Mouse (Mus musculus) limb, embryonic 11.5 days (tissue): Measurements from ENCODE around the gene Gria1. TPM values are rescaled to one million over a fixed set of nuclear protein-coding genes. Genes with fewer than 3 reads are reported as not detected.

Source experiments
- ATAC-seq: fragments of 200-750 bp; cut with Nextera tagmentation; 2 replicates; pipeline ENCODE4 v1.8.0; 2017; ENCODE audit warnings: low read depth; ENCODE audit not compliant: insufficient number of reproducible peaks, low FRiP score, low TSS enrichment
- DNase-seq: peaks from one replicate; pipeline ENCODE4 v3.0.0-alpha.2; 2015; ENCODE audit warnings: low spot score
- H3K27ac ChIP-seq: fragments of 300-500 bp; sonication (generic); replicated peaks from 2 replicates; pipeline ENCODE4 v1.5.1; 2014; ENCODE audit warnings: low read depth, mild to moderate bottlenecking, low read length
- H3K27me3 ChIP-seq: fragments of 300-500 bp; sonication (generic); 2 replicates; pipeline ENCODE4 v1.6.1; 2014; ENCODE audit warnings: mild to moderate bottlenecking, low read length, mixed read lengths; ENCODE audit not compliant: control insufficient read depth, insufficient read depth
- H3K36me3 ChIP-seq: fragments of 300-500 bp; sonication (generic); 2 replicates; pipeline ENCODE4 v1.6.1; 2014; ENCODE audit warnings: mild to moderate bottlenecking, low read length, moderate library complexity, mixed read lengths; ENCODE audit not compliant: control insufficient read depth, insufficient read depth
- H3K4me1 ChIP-seq: fragments of 300-500 bp; sonication (generic); 2 replicates; pipeline ENCODE4 v1.6.1; 2014; ENCODE audit warnings: low read length, mixed read lengths; ENCODE audit not compliant: control insufficient read depth, insufficient read depth
- H3K4me2 ChIP-seq: fragments of 300-500 bp; sonication (generic); 2 replicates; pipeline ENCODE4 v1.6.1; 2014; ENCODE audit warnings: low read depth, mild to moderate bottlenecking, moderate library complexity; ENCODE audit not compliant: severe bottlenecking
- H3K4me3 ChIP-seq: fragments of 300-500 bp; sonication (generic); 2 replicates; pipeline ENCODE4 v1.5.1; 2014; ENCODE audit warnings: low read depth, low read length
- H3K9ac ChIP-seq: fragments of 300-500 bp; sonication (generic); 2 replicates; pipeline ENCODE4 v1.6.1; 2014; ENCODE audit warnings: mild to moderate bottlenecking, low read length
- H3K9me3 ChIP-seq: fragments of 300-500 bp; sonication (generic); 2 replicates; pipeline ENCODE4 v1.6.1; 2016; ENCODE audit warnings: low read length; ENCODE audit not compliant: control insufficient read depth
- WGBS: fragments of 180-500 bp; shearing (Covaris S2); extraction: QIAGEN DNeasy Blood & Tissue Kit; methylation state at CpG from one replicate; pipeline ENCODE4 v1.1.7; 2014; 5-methylcytosine and 5-hydroxymethylcytosine counted together
- polyA plus RNA-seq: library from polyadenylated mRNA; unstranded; fragments of >200 nt; fragmentation: Nextera tagmentation; extraction: Ambion mirVana; gene quantifications from 2 replicates; pipeline ENCODE4 v1.2.1, GENCODE M21; 2014

Gria1 gene
- polyA plus RNA-seq, 1 experiment from 2014 or later, result 0.24 TPM

DNA sequence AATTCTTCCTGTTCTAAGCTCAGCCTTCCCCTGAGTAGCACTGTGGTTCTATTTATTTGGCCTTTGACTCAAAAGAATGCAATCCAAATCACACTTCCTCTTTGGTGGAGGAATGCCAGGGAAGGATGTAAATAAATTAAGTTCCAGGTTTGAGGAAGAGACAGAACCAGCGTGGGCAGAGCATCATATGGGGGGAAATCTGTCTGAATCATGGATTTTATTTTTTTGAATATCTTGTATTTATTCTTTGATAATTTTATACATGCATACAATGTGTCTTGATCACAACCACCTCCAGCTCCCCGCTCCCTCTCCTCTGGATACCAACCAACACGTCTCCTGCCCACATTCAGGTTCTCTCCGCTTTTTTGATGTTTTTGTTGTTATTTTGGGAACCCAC is 312.9 kb downstream of the Gria1 start:
- Histone ChIP-seq H3K4me1 (no peaks in the 10 kb centered on the region), H3K27ac (no peak overlapping the region), H3K4me3 (no peak overlapping the region), H3K9me3 (no peaks in the 10 kb centered on the region), H3K4me2 (no peak overlapping the region), H3K9ac (no peak overlapping the region), H3K36me3 (no peaks in the 10 kb centered on the region), H3K27me3 (no peaks in the 10 kb centered on the region)
- ATAC-seq (no peak), DNase-seq (no peak)
- 87% methylated on average over 4 of the region's 4 CpGs for WGBS
